ENCODE assay signal across 14 mouse cellular contexts in genomic region chr7:112351541-112351940, GRCm38 (mm10).
DNase-seq lines count a peak whose midpoint lies in the region; ATAC-seq lines count a peak whose summit lies in the region.
"Had no signal": no experiment of that assay in that cellular context is flagged by ENCODE, and none has a peak within 500 bp of the region (broad histone marks: within the 10 kb centered on the region; RNA-seq: fewer than 3 reads in every experiment).

No protein-coding gene starts in this region.

- H3K4me3 ChIP-seq in heart, embryonic 11.5 days (ENCODE audit: low read depth, low read length), result no peak overlapping the region
- H3K4me3 ChIP-seq in heart, embryonic 12.5 days, result no peak overlapping the region
- H3K4me3 ChIP-seq in midbrain, embryonic 10.5 days, result no peak overlapping the region
- no peak overlapping the region for H3K4me3 ChIP-seq in midbrain, embryonic 11.5 days (ENCODE audit: low read depth, low read length)
- no peak overlapping the region for H3K4me3 ChIP-seq in embryonic facial prominence, embryonic 14.5 days (ENCODE audit: low read depth, low read length)
- H3K4me3 ChIP-seq: heart, adult 2 months; limb, embryonic 15.5 days had no signal

- H3K27me3 ChIP-seq in heart, embryonic 11.5 days (ENCODE audit: control insufficient read depth, insufficient read depth, low read length), result no peaks in the 10 kb centered on the region
- no peaks in the 10 kb centered on the region for H3K27me3 ChIP-seq in heart, embryonic 12.5 days (replicated peaks)
- no peaks in the 10 kb centered on the region for H3K27me3 ChIP-seq in midbrain, embryonic 10.5 days (ENCODE audit: low read depth, poor library complexity, severe bottlenecking)
- no peaks in the 10 kb centered on the region for H3K27me3 ChIP-seq in midbrain, embryonic 11.5 days (ENCODE audit: control insufficient read depth, insufficient read depth, low read length)
- H3K27me3 ChIP-seq in embryonic facial prominence, embryonic 14.5 days (replicated peaks; ENCODE audit: control insufficient read depth, insufficient read depth, low read length), result no peaks in the 10 kb centered on the region
- H3K27me3 ChIP-seq: limb, embryonic 15.5 days had no signal

- DNase-seq in midbrain, embryonic 10.5 days (ENCODE audit: low spot score), result peak; percentile 27
- DNase-seq in midbrain, embryonic 11.5 days (ENCODE audit: low spot score, missing footprints), result no peak
- peak; percentile 44 for DNase-seq in embryonic facial prominence, embryonic 14.5 days (ENCODE audit: low spot score)
- DNase-seq in skeletal muscle tissue, adult 2 months (ENCODE audit: low read depth, low spot score), result peak; percentile 22
- no peak for DNase-seq in left cerebral cortex, adult 9 months (ENCODE audit: low spot score in 2 of 2)
- no peak for DNase-seq in urinary bladder, postnatal 36 days (ENCODE audit: low spot score in 2 of 2)
- DNase-seq: adrenal gland, postnatal 36 days; cerebellum, postnatal 25 days; heart, adult 2 months; kidney, postnatal 10 days; lung, adult 2 months had no signal

- peaks cover 41% of the 10 kb centered on the region for H3K36me3 ChIP-seq in heart, embryonic 11.5 days (ENCODE audit: control insufficient read depth, insufficient read depth, low read length)
- peaks cover 87% of the 10 kb centered on the region for H3K36me3 ChIP-seq in heart, embryonic 12.5 days
- H3K36me3 ChIP-seq in midbrain, embryonic 10.5 days, result no peaks in the 10 kb centered on the region
- no peaks in the 10 kb centered on the region for H3K36me3 ChIP-seq in midbrain, embryonic 11.5 days (ENCODE audit: control insufficient read depth, insufficient read depth, low read length)
- no peaks in the 10 kb centered on the region for H3K36me3 ChIP-seq in embryonic facial prominence, embryonic 14.5 days (ENCODE audit: control insufficient read depth, insufficient read depth, low read length)
- H3K36me3 ChIP-seq: limb, embryonic 15.5 days had no signal

- H3K9me3 ChIP-seq in heart, embryonic 11.5 days (replicated peaks; ENCODE audit: control insufficient read depth, low read length), result no peaks in the 10 kb centered on the region
- no peaks in the 10 kb centered on the region for H3K9me3 ChIP-seq in heart, embryonic 12.5 days (replicated peaks)
- no peaks in the 10 kb centered on the region for H3K9me3 ChIP-seq in midbrain, embryonic 10.5 days (replicated peaks)
- no peaks in the 10 kb centered on the region for H3K9me3 ChIP-seq in midbrain, embryonic 11.5 days (ENCODE audit: control insufficient read depth, low read length)
- no peaks in the 10 kb centered on the region for H3K9me3 ChIP-seq in embryonic facial prominence, embryonic 14.5 days (ENCODE audit: control insufficient read depth, low read length)
- H3K9me3 ChIP-seq: limb, embryonic 15.5 days had no signal

- no peak overlapping the region for H3K4me2 ChIP-seq in heart, embryonic 11.5 days
- no peak overlapping the region for H3K4me2 ChIP-seq in heart, embryonic 12.5 days
- H3K4me2 ChIP-seq in midbrain, embryonic 11.5 days, result no peak overlapping the region
- H3K4me2 ChIP-seq in embryonic facial prominence, embryonic 14.5 days (ENCODE audit: low read depth, low read length), result no peak overlapping the region
- H3K4me2 ChIP-seq: limb, embryonic 15.5 days had no signal

- 63% methylated on average over 3 of the region's 3 CpGs for WGBS in heart, embryonic 11.5 days (ENCODE audit: insufficient replicate concordance)
- 77% methylated on average over 3 of the region's 3 CpGs for WGBS in heart, embryonic 12.5 days
- WGBS in midbrain, embryonic 10.5 days, result 71% methylated on average over 3 of the region's 3 CpGs
- 79% methylated on average over 3 of the region's 3 CpGs for WGBS in midbrain, embryonic 11.5 days
- WGBS in embryonic facial prominence, embryonic 14.5 days, result 29% methylated on average over 3 of the region's 3 CpGs

- peaks cover 24% of the 10 kb centered on the region for H3K4me1 ChIP-seq in heart, embryonic 11.5 days (ENCODE audit: control insufficient read depth, insufficient read depth, low read length)
- H3K4me1 ChIP-seq in heart, embryonic 12.5 days (replicated peaks), result peaks cover 47% of the 10 kb centered on the region
- peaks cover 35% of the 10 kb centered on the region for H3K4me1 ChIP-seq in midbrain, embryonic 10.5 days
- H3K4me1 ChIP-seq in midbrain, embryonic 11.5 days (ENCODE audit: control insufficient read depth, insufficient read depth, low read length), result peaks cover 16% of the 10 kb centered on the region
- peaks cover 35% of the 10 kb centered on the region for H3K4me1 ChIP-seq in embryonic facial prominence, embryonic 14.5 days (ENCODE audit: control insufficient read depth, insufficient read depth, low read length)

- no peak for ATAC-seq in heart, embryonic 11.5 days (replicated peaks; ENCODE audit: insufficient number of reproducible peaks, low FRiP score, low TSS enrichment)
- no peak for ATAC-seq in heart, embryonic 12.5 days (ENCODE audit: insufficient number of reproducible peaks, low FRiP score)
- ATAC-seq in midbrain, embryonic 11.5 days (ENCODE audit: low FRiP score), result no peak
- no peak for ATAC-seq in embryonic facial prominence, embryonic 14.5 days (ENCODE audit: low read depth)

- peak overlapping the region; percentile 29; the same call in 1 of the 2 replicates for H3K27ac ChIP-seq in heart, embryonic 11.5 days (ENCODE audit: low read depth, low read length)
- no peak overlapping the region for H3K27ac ChIP-seq in heart, embryonic 12.5 days (ENCODE audit: poor library complexity, severe bottlenecking)
- 0 out of 2 replicates have a peak overlapping the region, but pooled peaks have one; percentile 50 for H3K27ac ChIP-seq in midbrain, embryonic 10.5 days (replicated peaks)
- no peak overlapping the region for H3K27ac ChIP-seq in midbrain, embryonic 11.5 days (ENCODE audit: low read depth, low read length)
- H3K27ac ChIP-seq in embryonic facial prominence, embryonic 14.5 days (replicated peaks; ENCODE audit: low read depth, low read length), result no peak overlapping the region
- H3K27ac ChIP-seq: heart, adult 2 months; limb, embryonic 15.5 days had no signal

- H3K9ac ChIP-seq in heart, embryonic 11.5 days (ENCODE audit: low read depth, low read length), result 0 out of 2 replicates have a peak overlapping the region, but pooled peaks have one; percentile 28
- H3K9ac ChIP-seq in heart, embryonic 12.5 days, result no peak overlapping the region
- H3K9ac ChIP-seq in midbrain, embryonic 11.5 days (ENCODE audit: low read length), result no peak overlapping the region
- H3K9ac ChIP-seq in embryonic facial prominence, embryonic 14.5 days (ENCODE audit: low read depth, low read length), result no peak overlapping the region
- H3K9ac ChIP-seq: limb, embryonic 15.5 days had no signal

Comparison
In these comparisons a context has a peak if more than half of its experiments do, and no peak if none do; other contexts are left out.
1. H3K27ac ChIP-seq: peak in heart, embryonic 11.5 days (single experiment) and midbrain, embryonic 10.5 days (single experiment); none in heart, embryonic 12.5 days (single experiment), midbrain, embryonic 11.5 days (single experiment) and embryonic facial prominence, embryonic 14.5 days (single experiment).
2. DNase-seq: peak in midbrain, embryonic 10.5 days (single experiment), embryonic facial prominence, embryonic 14.5 days (single experiment) and skeletal muscle tissue, adult 2 months (single experiment); none in midbrain, embryonic 11.5 days (single experiment), left cerebral cortex, adult 9 months (0 of 2) and urinary bladder, postnatal 36 days (0 of 2).